Mouse (Mus musculus): ENCODE data around the gene Tox3.

The Tox3 gene

GRCm38 (mm10) chr8:90323824-90324223 is 24.3 kb downstream of the Tox3 start:
- DNase-seq (ENCODE audit: low spot score), result no peak

GRCm38 (mm10) chr8:90322701-90323439 is 25.3 kb downstream of the Tox3 start:
- no peak for DNase-seq (ENCODE audit: low spot score)

GRCm38 (mm10) chr8:90321255-90321654 is 26.9 kb downstream of the Tox3 start:
- DNase-seq (ENCODE audit: low spot score), result no peak

GRCm38 (mm10) chr8:90314312-90314711 is 33.8 kb downstream of the Tox3 start:
- no peak for DNase-seq (ENCODE audit: low spot score)

GRCm38 (mm10) chr8:90302951-90303350 is 45.2 kb downstream of the Tox3 start:
- no peak for DNase-seq (ENCODE audit: low spot score)

- DNase-seq (ENCODE audit: low spot score), result peak; percentile 34
Observed at GRCm38 (mm10) chr8:90302252-90302651, 45.9 kb downstream of the Tox3 start.

GRCm38 (mm10) chr8:90301543-90301942 is 46.6 kb downstream of the Tox3 start:
- DNase-seq (ENCODE audit: low spot score), result no peak

GRCm38 (mm10) chr8:90300973-90301372 is 47.2 kb downstream of the Tox3 start:
- DNase-seq (ENCODE audit: low spot score), result no peak

- no peak for DNase-seq (ENCODE audit: low spot score)
Observed at GRCm38 (mm10) chr8:90294061-90294460, 54.1 kb downstream of the Tox3 start.

GRCm38 (mm10) chr8:90290811-90291210 is 57.3 kb downstream of the Tox3 start:
- DNase-seq (ENCODE audit: low spot score), result no peak

- no peak for DNase-seq (ENCODE audit: low spot score)
Observed at GRCm38 (mm10) chr8:90276722-90277121, 71.4 kb downstream of the Tox3 start.

- DNase-seq (ENCODE audit: low spot score), result no peak
Observed at GRCm38 (mm10) chr8:90273182-90273581, 75.0 kb downstream of the Tox3 start.

- DNase-seq (ENCODE audit: low spot score), result no peak
Observed at GRCm38 (mm10) chr8:90271920-90272319, 76.2 kb downstream of the Tox3 start.

- DNase-seq (ENCODE audit: low spot score), result no peak
Observed at GRCm38 (mm10) chr8:90267698-90268256, 80.4 kb downstream of the Tox3 start.

GRCm38 (mm10) chr8:90266986-90267385 is 81.2 kb downstream of the Tox3 start:
- no peak for DNase-seq (ENCODE audit: low spot score)

GRCm38 (mm10) chr8:90266239-90266638 is 81.9 kb downstream of the Tox3 start:
- DNase-seq (ENCODE audit: low spot score), result no peak

- DNase-seq (ENCODE audit: low spot score), result no peak
Observed at GRCm38 (mm10) chr8:90254158-90254867, 93.8 kb downstream of the Tox3 start.

- no peak for DNase-seq (ENCODE audit: low spot score)
Observed at GRCm38 (mm10) chr8:90246357-90246756, 101.8 kb downstream of the Tox3 start.

GRCm38 (mm10) chr8:90245828-90246227 is 102.3 kb downstream of the Tox3 start:
- no peak for DNase-seq (ENCODE audit: low spot score)

- DNase-seq (ENCODE audit: low spot score), result no peak
Observed at GRCm38 (mm10) chr8:90245187-90245586, 103.0 kb downstream of the Tox3 start.

- DNase-seq (ENCODE audit: low spot score), result no peak
Observed at GRCm38 (mm10) chr8:90244458-90245145, 103.5 kb downstream of the Tox3 start.

GRCm38 (mm10) chr8:90243957-90244356 is 104.2 kb downstream of the Tox3 start:
- no peak for DNase-seq (ENCODE audit: low spot score)

- no peak for DNase-seq (ENCODE audit: low spot score)
Observed at GRCm38 (mm10) chr8:90242351-90242750, 105.8 kb downstream of the Tox3 start.

Data from adipocyte (in vitro differentiated cells).